Mouse (Mus musculus) MEL (cell line): Measurements from ENCODE around the gene Nkx1-1. TPM values are rescaled to one million over a fixed set of nuclear protein-coding genes. Genes with fewer than 3 reads are reported as not detected.

Experiments
- DNase-seq: peaks from one replicate; pipeline ENCODE4 v3.0.0; 2011; ENCODE audit warnings: low read depth, low spot score
- H3K27ac ChIP-seq: 2 replicates; pipeline ENCODE4 v1.5.1; 2012; ENCODE audit warnings: low read depth, mild to moderate bottlenecking, control low read depth, low read length, moderate library complexity; ENCODE audit not compliant: control insufficient read depth
- H3K27me3 ChIP-seq, 2 experiments: fragments of 150-350 bp in 1 of 2; sonication (generic) in 1 of 2; 2 replicates each; pipeline ENCODE4 v1.6.1; 2012; ENCODE audit warnings: low read length in 2 of 2, mild to moderate bottlenecking in 2 of 2, improper control_type of control experiment in 1 of 2, moderate library complexity in 1 of 2; ENCODE audit not compliant: insufficient read depth in 2 of 2, control insufficient read depth in 1 of 2
- H3K36me3 ChIP-seq, 2 experiments: 2 replicates each; pipeline ENCODE4 v1.6.1; 2012 to 2014; ENCODE audit warnings: low read length in 2 of 2, improper control_type of control experiment in 1 of 2, inconsistent platforms in 1 of 2, mild to moderate bottlenecking in 1 of 2; ENCODE audit not compliant: insufficient read depth in 2 of 2, control insufficient read depth in 1 of 2
- H3K4me1 ChIP-seq, 2 experiments: fragments of 150-350 bp in 1 of 2; sonication (generic) in 1 of 2; 2 replicates each; pipeline ENCODE4 v1.6.1; 2012; ENCODE audit warnings: low read length in 2 of 2, improper control_type of control experiment in 1 of 2, mild to moderate bottlenecking in 1 of 2; ENCODE audit not compliant: insufficient read depth in 2 of 2, control insufficient read depth in 1 of 2
- H3K4me3 ChIP-seq, 2 experiments: fragments of 150-350 bp in 1 of 2; sonication (generic) in 1 of 2; 2 replicates each; pipeline ENCODE4 v1.5.1; 2012; ENCODE audit warnings: low read depth in 2 of 2, low read length in 2 of 2, mild to moderate bottlenecking in 2 of 2, moderate library complexity in 2 of 2, control low read depth in 1 of 2, improper control_type of control experiment in 1 of 2; ENCODE audit not compliant: control insufficient read depth in 1 of 2, insufficient read depth in 1 of 2
- H3K79me2 ChIP-seq: 2 replicates; pipeline ENCODE4 v1.6.1; 2012; ENCODE audit warnings: mild to moderate bottlenecking, low read length, moderate library complexity; ENCODE audit not compliant: control insufficient read depth, poor library complexity, insufficient read depth
- H3K9ac ChIP-seq: 2 replicates; pipeline ENCODE4 v1.6.1; 2012; ENCODE audit warnings: low read depth, mild to moderate bottlenecking, control low read depth, low read length, moderate library complexity; ENCODE audit not compliant: control insufficient read depth, poor library complexity, severe bottlenecking
- H3K9me3 ChIP-seq: fragments of 150-350 bp; sonication (generic); replicated peaks from 2 replicates; pipeline ENCODE4 v1.6.1; 2012; ENCODE audit warnings: mild to moderate bottlenecking, low read length, improper control_type of control experiment, moderate library complexity; ENCODE audit not compliant: insufficient read depth
- BHLHE40 ChIP-seq: IDR thresholded peaks from 2 replicates; pipeline ENCODE4 v1.6.1; 2012; ENCODE audit warnings: low read depth, mild to moderate bottlenecking, inconsistent platforms, low read length, improper control_type of control experiment, borderline replicate concordance
- CHD2 ChIP-seq: IDR thresholded peaks from 2 replicates; pipeline ENCODE4 v1.6.1; 2011; ENCODE audit warnings: low read length, improper control_type of control experiment
- EP300 ChIP-seq, 2 experiments: IDR thresholded peaks; 2 replicates each; pipeline ENCODE4 v1.6.1; 2011; ENCODE audit warnings: improper control_type of control experiment in 2 of 2, low read length in 2 of 2, low read depth in 1 of 2, mild to moderate bottlenecking in 1 of 2
- ETS1 ChIP-seq: IDR thresholded peaks from 2 replicates; pipeline ENCODE4 v1.6.1; 2012; ENCODE audit warnings: low read depth, mild to moderate bottlenecking, inconsistent platforms, low read length, improper control_type of control experiment, moderate library complexity
- GABPA ChIP-seq: IDR thresholded peaks from 2 replicates; pipeline ENCODE4 v1.6.1; 2012; ENCODE audit warnings: low read depth, mild to moderate bottlenecking, inconsistent platforms, low read length, improper control_type of control experiment, moderate library complexity
- GATA1 ChIP-seq: IDR thresholded peaks from 2 replicates; pipeline ENCODE4 v1.6.1; 2011; ENCODE audit warnings: low read depth, low read length, improper control_type of control experiment
- KAT2A ChIP-seq: conservative IDR thresholded peaks from 2 replicates; pipeline ENCODE4 v1.6.1; 2012; ENCODE audit warnings: low read depth, low read length, improper control_type of control experiment, inconsistent platforms
- MAFK ChIP-seq: IDR thresholded peaks from 2 replicates; pipeline ENCODE4 v1.6.1; 2011; ENCODE audit warnings: low read depth, mild to moderate bottlenecking, low read length, improper control_type of control experiment, borderline replicate concordance
- MAZ ChIP-seq: IDR thresholded peaks from 2 replicates; pipeline ENCODE4 v1.6.1; 2012; ENCODE audit warnings: low read depth, mild to moderate bottlenecking, inconsistent platforms, low read length, improper control_type of control experiment
- MYC ChIP-seq: IDR thresholded peaks from 2 replicates; pipeline ENCODE4 v1.6.1; 2011; ENCODE audit warnings: low read depth, mild to moderate bottlenecking, low read length, improper control_type of control experiment, moderate library complexity
- NELFE ChIP-seq: IDR thresholded peaks from 2 replicates; pipeline ENCODE4 v1.6.1; 2011; ENCODE audit warnings: low read depth, low read length, improper control_type of control experiment
- RAD21 ChIP-seq: IDR thresholded peaks from 2 replicates; pipeline ENCODE4 v1.6.1; 2011; ENCODE audit warnings: mild to moderate bottlenecking, low read depth, low read length, improper control_type of control experiment
- RCOR1 ChIP-seq: IDR thresholded peaks from 2 replicates; pipeline ENCODE4 v1.6.1; 2012; ENCODE audit warnings: low read depth, mild to moderate bottlenecking, inconsistent platforms, low read length, improper control_type of control experiment
- SIN3A ChIP-seq: IDR thresholded peaks from 2 replicates; pipeline ENCODE4 v1.6.1; 2012; ENCODE audit warnings: low read length, improper control_type of control experiment, inconsistent platforms
- SMC3 ChIP-seq: IDR thresholded peaks from 2 replicates; pipeline ENCODE4 v1.6.1; 2011; ENCODE audit warnings: low read depth, low read length, improper control_type of control experiment
- TBP ChIP-seq: IDR thresholded peaks from 2 replicates; pipeline ENCODE4 v1.8.0; 2011; ENCODE audit warnings: low read depth, low read length, improper control_type of control experiment
- UBTF ChIP-seq: IDR thresholded peaks from 2 replicates; pipeline ENCODE4 v1.6.1; 2012; ENCODE audit warnings: low read depth, mild to moderate bottlenecking, inconsistent platforms, low read length, improper control_type of control experiment, moderate library complexity, borderline replicate concordance; ENCODE audit not compliant: insufficient read depth
- USF2 ChIP-seq, 2 experiments: IDR thresholded peaks; 2 replicates each; pipeline ENCODE4 v1.6.1; 2011 to 2012; ENCODE audit warnings: improper control_type of control experiment in 2 of 2, low read length in 2 of 2, borderline replicate concordance in 1 of 2, inconsistent platforms in 1 of 2, low read depth in 1 of 2, mild to moderate bottlenecking in 1 of 2; ENCODE audit not compliant: insufficient read depth in 1 of 2
- ZMIZ1 ChIP-seq: IDR thresholded peaks from 2 replicates; pipeline ENCODE4 v1.6.1; 2012; ENCODE audit warnings: low read depth, mild to moderate bottlenecking, inconsistent platforms, low read length, improper control_type of control experiment, moderate library complexity
- polyA plus RNA-seq, 2 experiments: library from polyadenylated mRNA; stranded (reverse) in 1 of 2; unstranded in 1 of 2; fragments of >175 nt in 1 of 2; fragments of >200 nt in 1 of 2; gene quantifications; 2 replicates each; pipeline versions ENCODE4 v1.2.1 to v1.2.4; 2012; ENCODE audit warnings: low replicate concordance in 2 of 2, low read depth in 1 of 2; ENCODE audit not compliant: insufficient read length in 2 of 2, insufficient read depth in 1 of 2, missing spikeins in 1 of 2
- total RNA-seq: library from RNA; depleted of rRNA; stranded (reverse); fragments of 300-350 nt; gene quantifications from 2 replicates; pipeline ENCODE4 v1.2.3, GENCODE M21; 2012

Nkx1-1 gene
- total and polyA plus RNA-seq, 3 experiments, result not detected

DNA sequence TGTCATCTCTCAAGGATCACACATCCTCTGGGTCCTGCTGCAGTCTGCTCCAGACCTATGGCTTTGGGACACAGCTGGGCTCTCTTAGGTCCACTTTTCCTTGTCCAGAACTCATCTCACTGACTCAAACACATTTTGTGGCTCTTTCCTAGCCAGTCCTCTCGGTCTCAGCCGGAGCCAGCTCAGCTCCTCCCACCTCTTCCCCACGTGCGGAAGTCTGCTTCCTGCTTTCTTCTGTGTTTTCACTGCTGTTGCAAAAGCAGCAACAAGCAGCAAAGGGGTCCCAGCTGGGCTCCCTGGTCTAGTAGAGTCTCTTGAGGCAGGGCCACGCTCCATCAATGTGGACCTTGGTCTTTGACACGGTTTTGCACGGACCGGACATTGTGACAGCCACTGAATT lies 22.0 kb upstream of the Nkx1-1 start:
- Histone ChIP-seq H3K4me3 (no peak overlapping the region), H3K27me3 (peaks cover 0 to 1% of the 10 kb centered on the region in 2 experiments; a peak in 1 of 4 replicates)
- DNase-seq, result no peak

DNA sequence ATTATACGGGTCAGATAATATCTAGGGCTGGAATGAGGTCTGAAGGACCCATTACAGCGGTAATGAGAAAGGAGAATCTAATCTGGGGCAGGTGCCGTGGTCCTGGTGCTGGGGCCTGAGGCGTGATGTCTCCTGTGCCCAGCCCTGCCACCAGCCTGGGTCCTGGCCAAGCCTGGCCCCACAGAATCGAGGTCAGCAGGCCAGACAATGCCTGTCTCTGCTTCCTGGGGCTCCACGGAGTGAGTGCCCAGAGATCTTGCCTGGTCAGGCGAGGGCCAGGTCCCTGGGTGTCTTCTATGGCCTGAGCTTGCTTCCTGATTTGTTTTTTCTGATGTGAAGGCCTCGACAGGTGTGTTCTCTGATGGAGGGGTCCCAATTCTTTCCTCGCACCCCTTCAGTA lies 10.0 kb upstream of the Nkx1-1 start:
- TF ChIP-seq SIN3A (no peak), TBP (no peak), GATA1 (no peak), UBTF (no peak), RAD21 (no peak), NELFE (no peak), MAZ (no peak), EP300 (IDR thresholded peaks at IDR 0.05; ENCODE audit: low read depth in 1 of 2, low read length in 2 of 2) (no peak), ZMIZ1 (no peak), MYC (no peak), GABPA (no peak), MAFK (no peak), ETS1 (no peak), BHLHE40 (no peak), RCOR1 (no peak), KAT2A (no peak)
- Histone ChIP-seq H3K9ac (no peak overlapping the region), H3K9me3 (no peaks in the 10 kb centered on the region), H3K27me3 (peaks cover 4 to 7% of the 10 kb centered on the region in 2 experiments), H3K36me3 (no peaks in the 10 kb centered on the region), H3K27ac (no peak overlapping the region), H3K4me1 (0 out of 4 replicates have a peak, but pooled peaks cover 0 to 2% of the 10 kb centered on the region in 2 experiments), H3K79me2 (no peaks in the 10 kb centered on the region), H3K4me3 (no peak overlapping the region)
- no peak for DNase-seq

More for the DNA sequence above, 22.0 kb upstream of the Nkx1-1 start:
- no peak overlapping the region for H3K9ac ChIP-seq
- H3K36me3 ChIP-seq, result no peaks in the 10 kb centered on the region
- no peak for TF ChIP-seq ZMIZ1
- no peak for TF ChIP-seq CHD2
- TF ChIP-seq USF2 (IDR thresholded peaks at IDR 0.05; ENCODE audit: borderline replicate concordance in 1 of 2, insufficient read depth in 1 of 2, low read depth in 1 of 2, low read length in 2 of 2), result no peak
- TF ChIP-seq SMC3, result no peak
- no peaks in the 10 kb centered on the region for H3K4me1 ChIP-seq
- no peaks in the 10 kb centered on the region for H3K79me2 ChIP-seq
- H3K9me3 ChIP-seq, result no peaks in the 10 kb centered on the region
- no peak overlapping the region for H3K27ac ChIP-seq
